Mouse (Mus musculus): ENCODE measurements around the gene Lcorl.

Gene Lcorl

GRCm38 (mm10) chr5:45857254-45858011 is at the start of gene Lcorl:
Gene Lcorl (minus strand): TSS chr5:45857615.
- peak; percentile 97 for DNase-seq (ENCODE audit: low spot score)

- DNase-seq (ENCODE audit: low spot score) = no peak
Observed at GRCm38 (mm10) chr5:45904683-45905082, 47.3 kb upstream of the Lcorl start.

- no peak for DNase-seq (ENCODE audit: low spot score)
Observed at GRCm38 (mm10) chr5:45903246-45903645, 45.8 kb upstream of the Lcorl start.

GRCm38 (mm10) chr5:45895362-45895761 is 37.9 kb upstream of the Lcorl start:
- DNase-seq (ENCODE audit: low spot score) = no peak

- peak; percentile 18 for DNase-seq (ENCODE audit: low spot score)
Observed at GRCm38 (mm10) chr5:45893696-45894095, 36.3 kb upstream of the Lcorl start.

GRCm38 (mm10) chr5:45876328-45876727 is 18.9 kb upstream of the Lcorl start:
- DNase-seq (ENCODE audit: low spot score) = no peak

GRCm38 (mm10) chr5:45875472-45875871 is 18.1 kb upstream of the Lcorl start:
- DNase-seq (ENCODE audit: low spot score) = no peak

GRCm38 (mm10) chr5:45874284-45875030 is 17.0 kb upstream of the Lcorl start:
- DNase-seq (ENCODE audit: low spot score) = no peak

- no peak for DNase-seq (ENCODE audit: low spot score)
Observed at GRCm38 (mm10) chr5:45858368-45858767, 953 bp upstream of the Lcorl start.

- DNase-seq (ENCODE audit: low spot score) = no peak
Observed at GRCm38 (mm10) chr5:45856876-45857253, 550 bp downstream of the Lcorl start.

GRCm38 (mm10) chr5:45856303-45856821 is 1.1 kb downstream of the Lcorl start:
- DNase-seq (ENCODE audit: low spot score) = peak; percentile 79

GRCm38 (mm10) chr5:45855526-45856302 is 1.7 kb downstream of the Lcorl start:
- DNase-seq (ENCODE audit: low spot score) = peak; percentile 71

GRCm38 (mm10) chr5:45844723-45845122 is 12.7 kb downstream of the Lcorl start:
- DNase-seq (ENCODE audit: low spot score) = no peak

GRCm38 (mm10) chr5:45835131-45835530 is 22.3 kb downstream of the Lcorl start:
- DNase-seq (ENCODE audit: low spot score) = no peak

- no peak for DNase-seq (ENCODE audit: low spot score)
Observed at GRCm38 (mm10) chr5:45811527-45811926, 45.9 kb downstream of the Lcorl start.

- DNase-seq (ENCODE audit: low spot score) = no peak
Observed at GRCm38 (mm10) chr5:45791864-45792263, 65.6 kb downstream of the Lcorl start.

GRCm38 (mm10) chr5:45790221-45790620 is 67.2 kb downstream of the Lcorl start:
- DNase-seq (ENCODE audit: low spot score) = no peak

- DNase-seq (ENCODE audit: low spot score) = peak; percentile 44
Observed at GRCm38 (mm10) chr5:45757502-45758121, 99.8 kb downstream of the Lcorl start.

- DNase-seq (ENCODE audit: low spot score) = no peak
Observed at GRCm38 (mm10) chr5:45737911-45738310, 119.5 kb downstream of the Lcorl start.

GRCm38 (mm10) chr5:45733751-45734150 is 123.7 kb downstream of the Lcorl start:
- no peak for DNase-seq (ENCODE audit: low spot score)

GRCm38 (mm10) chr5:45718848-45719488 is 138.4 kb downstream of the Lcorl start:
- no peak for DNase-seq (ENCODE audit: low spot score)

All from retina, embryonic 14.5 days (tissue).